Mouse (Mus musculus): ENCODE measurements around the gene Tcaf3. TPM values are rescaled to one million over a fixed set of nuclear protein-coding genes. Genes with fewer than 3 reads are reported as not detected.
A peak's percentile ranks its signal among the peaks of the same experiment; 100 is the strongest.

The Tcaf3 gene
- total and polyA plus RNA-seq, 3 experiments = not detected

GRCm38 (mm10) chr6:42634393-42634792 is 36.9 kb upstream of the Tcaf3 start:
- in situ Hi-C loops (cut with MboI; ENCODE audit: low pct_ligation_motif_present, low pct_unique_long_range_greater_than_20kb, low sequenced_read_pairs) = no loop called here

GRCm38 (mm10) chr6:42631395-42631794 is 33.9 kb upstream of the Tcaf3 start:
- no peaks in the 10 kb centered on the region for H3K27me3 ChIP-seq (replicated peaks)
- H3K4me2 ChIP-seq (ENCODE audit: insufficient read depth, low read depth, poor library complexity, severe bottlenecking) = no peak overlapping the region
- no peak for DNase-seq (ENCODE audit: extremely low read depth)

More at GRCm38 (mm10) chr6:42634393-42634792, 36.9 kb upstream of the Tcaf3 start:
- Histone ChIP-seq H3K9me3 (replicated peaks; ENCODE audit: low read length) (no peaks in the 10 kb centered on the region), H3K4me1 (ENCODE audit: control insufficient read depth in 1 of 2, insufficient read depth in 2 of 2) (peaks cover 0 to 7% of the 10 kb centered on the region in 2 experiments; a peak in 2 of 4 replicates), H3K9ac (ENCODE audit: insufficient read depth, low read depth) (no peak overlapping the region), H3K79me2 (replicated peaks; ENCODE audit: control insufficient read depth, extremely low read depth, insufficient read depth, poor library complexity, severe bottlenecking) (no peaks in the 10 kb centered on the region), H3K4me2 (ENCODE audit: insufficient read depth, low read depth, poor library complexity, severe bottlenecking) (no peak overlapping the region), H3K4me3 (replicated peaks in 1 of 3; ENCODE audit: low read depth in 2 of 3, low read length in 2 of 3, poor library complexity in 1 of 3) (no peak overlapping the region), H3K27ac (ENCODE audit: insufficient read depth, low read depth) (no peak overlapping the region), H3K36me3 (replicated peaks in 1 of 2; ENCODE audit: control insufficient read depth in 1 of 2, insufficient read depth in 1 of 2, low read length in 1 of 2) (no peaks in the 10 kb centered on the region), H3K27me3 (replicated peaks) (no peaks in the 10 kb centered on the region)
- dilution Hi-C loops (cut with MboI; ENCODE audit: extremely low pct_ligation_motif_present, extremely low pct_unique_long_range_greater_than_20kb, low sequenced_read_pairs) = no loop called here
- DNase-seq (ENCODE audit: extremely low read depth) = peak; percentile 16
- TF ChIP-seq RAD21 (IDR thresholded peaks at IDR 0.05; ENCODE audit: low read depth, low read length) (no peak), HCFC1 (IDR thresholded peaks at IDR 0.05; ENCODE audit: low read depth, low read length) (no peak), SMC3 (IDR thresholded peaks at IDR 0.05; ENCODE audit: low read depth, low read length) (no peak), USF2 (conservative IDR thresholded peaks at IDR 0.05; ENCODE audit: low read depth, low read length) (no peak), MAZ (IDR thresholded peaks at IDR 0.05; ENCODE audit: low read depth, low read length) (no peak), ZKSCAN1 (IDR thresholded peaks at IDR 0.05; ENCODE audit: borderline replicate concordance, low read depth, low read length) (no peak), GABPA (IDR thresholded peaks at IDR 0.05; ENCODE audit: insufficient replicate concordance, low read depth, low read length) (no peak), JUND (conservative IDR thresholded peaks at IDR 0.05; ENCODE audit: low read depth, low read length) (no peak), ZMIZ1 (IDR thresholded peaks at IDR 0.05; ENCODE audit: low read depth, low read length) (no peak), ZC3H11A (IDR thresholded peaks at IDR 0.05; ENCODE audit: low read depth, low read length) (no peak), E2F4 (IDR thresholded peaks at IDR 0.05; ENCODE audit: insufficient replicate concordance, low read depth, low read length) (no peak), NRF1 (IDR thresholded peaks at IDR 0.05; ENCODE audit: low read depth, low read length) (no peak), KAT2A (IDR thresholded peaks at IDR 0.05; ENCODE audit: insufficient replicate concordance, low read length) (no peak), CHD2 (IDR thresholded peaks at IDR 0.05; ENCODE audit: low read length) (no peak), MAX (IDR thresholded peaks at IDR 0.05; ENCODE audit: low read length) (no peak), TCF12 (IDR thresholded peaks at IDR 0.05; ENCODE audit: low read depth, low read length) (no peak), POLR2A (IDR thresholded peaks at IDR 0.05; ENCODE audit: low read depth, low read length) (no peak), BHLHE40 (IDR thresholded peaks at IDR 0.05; ENCODE audit: low read depth, low read length) (no peak), CTCF (conservative IDR thresholded peaks at IDR 0.05 in 1 of 2, IDR thresholded peaks at IDR 0.05 in 1 of 2; ENCODE audit: low read depth in 2 of 2, low read length in 2 of 2) (no peak), MXI1 (IDR thresholded peaks at IDR 0.05; ENCODE audit: low read depth, low read length) (no peak)

More at GRCm38 (mm10) chr6:42631395-42631794, 33.9 kb upstream of the Tcaf3 start:
- H3K4me3 ChIP-seq (replicated peaks in 1 of 3; ENCODE audit: low read depth in 2 of 3, low read length in 2 of 3, poor library complexity in 1 of 3) = no peak overlapping the region
- in situ Hi-C loops (cut with MboI; ENCODE audit: low pct_ligation_motif_present, low pct_unique_long_range_greater_than_20kb, low sequenced_read_pairs) = no loop called here
- TF ChIP-seq JUN (IDR thresholded peaks at IDR 0.05; ENCODE audit: insufficient read depth, low read depth, low read length) = no peak
- no peak for TF ChIP-seq KAT2A (IDR thresholded peaks at IDR 0.05; ENCODE audit: insufficient replicate concordance, low read length)
- TF ChIP-seq CHD2 (IDR thresholded peaks at IDR 0.05; ENCODE audit: low read length) = no peak
- peak in 1 of 2 experiments; percentile 9; a peak in 1 of 4 replicates for TF ChIP-seq CTCF (conservative IDR thresholded peaks at IDR 0.05 in 1 of 2, IDR thresholded peaks at IDR 0.05 in 1 of 2; ENCODE audit: low read depth in 2 of 2, low read length in 2 of 2)
- no peak for TF ChIP-seq TBP (conservative IDR thresholded peaks at IDR 0.05; ENCODE audit: low read depth, low read length)
- dilution Hi-C loops (cut with MboI; ENCODE audit: extremely low pct_ligation_motif_present, extremely low pct_unique_long_range_greater_than_20kb, low sequenced_read_pairs) = no loop called here
- H3K27ac ChIP-seq (ENCODE audit: insufficient read depth, low read depth) = no peak overlapping the region
- no peaks in the 10 kb centered on the region for H3K79me2 ChIP-seq (replicated peaks; ENCODE audit: control insufficient read depth, extremely low read depth, insufficient read depth, poor library complexity, severe bottlenecking)
- no peaks in the 10 kb centered on the region for H3K9me3 ChIP-seq (replicated peaks; ENCODE audit: low read length)
- no peak overlapping the region for H3K9ac ChIP-seq (ENCODE audit: insufficient read depth, low read depth)
- H3K4me1 ChIP-seq (ENCODE audit: control insufficient read depth in 1 of 2, insufficient read depth in 2 of 2) = peaks cover 0 to 21% of the 10 kb centered on the region in 2 experiments; a peak in 2 of 4 replicates
- no peaks in the 10 kb centered on the region for H3K36me3 ChIP-seq (replicated peaks in 1 of 2; ENCODE audit: control insufficient read depth in 1 of 2, insufficient read depth in 1 of 2, low read length in 1 of 2)

Data from CH12.LX (cell line).